Mouse (Mus musculus) embryonic facial prominence, embryonic 12.5 days (tissue): ENCODE results near the gene Shank2. TPM values are rescaled to one million over a fixed set of nuclear protein-coding genes. Genes with fewer than 3 reads are reported as not detected.

ENCODE experiments used
- ATAC-seq: fragments of 200-750 bp; cut with Nextera tagmentation; 2 replicates; pipeline ENCODE4 v1.8.0; 2017; ENCODE audit not compliant: insufficient number of reproducible peaks, insufficient read depth, low FRiP score, low TSS enrichment
- H3K27ac ChIP-seq: fragments of 300-500 bp; sonication (generic); 2 replicates; pipeline ENCODE4 v1.5.1; 2016; ENCODE audit warnings: mild to moderate bottlenecking
- H3K27me3 ChIP-seq: fragments of 300-500 bp; sonication (generic); 2 replicates; pipeline ENCODE4 v1.6.1; 2016; ENCODE audit warnings: mild to moderate bottlenecking, moderate library complexity
- H3K36me3 ChIP-seq: fragments of 300-500 bp; sonication (generic); 2 replicates; pipeline ENCODE4 v1.6.1; 2016; ENCODE audit warnings: mild to moderate bottlenecking
- H3K4me1 ChIP-seq: fragments of 300-500 bp; sonication (generic); 2 replicates; pipeline ENCODE4 v1.6.1; 2016
- H3K4me2 ChIP-seq: fragments of 300-500 bp; sonication (generic); replicated peaks from 2 replicates; pipeline ENCODE4 v1.6.1; 2016; ENCODE audit warnings: mild to moderate bottlenecking, moderate library complexity
- H3K4me3 ChIP-seq: fragments of 300-500 bp; sonication (generic); 2 replicates; pipeline ENCODE4 v1.5.1; 2016; ENCODE audit warnings: mild to moderate bottlenecking
- H3K9ac ChIP-seq: fragments of 300-500 bp; sonication (generic); 2 replicates; pipeline ENCODE4 v1.6.1; 2016; ENCODE audit warnings: mild to moderate bottlenecking, moderate library complexity
- H3K9me3 ChIP-seq: fragments of 300-500 bp; sonication (generic); 2 replicates; pipeline ENCODE4 v1.6.1; 2016; ENCODE audit warnings: mild to moderate bottlenecking, moderate library complexity
- WGBS: fragments of 180-500 bp; shearing (Covaris S2); methylation state at CpG from one replicate; pipeline ENCODE4 v1.1.7; 2016; 5-methylcytosine and 5-hydroxymethylcytosine counted together
- polyA plus RNA-seq: library from polyadenylated mRNA; unstranded; fragments of >200 nt; fragmentation: Nextera tagmentation; extraction: Ambion mirVana; gene quantifications from 2 replicates; pipeline ENCODE4 v1.2.1, GENCODE M21; 2016

Shank2 gene
- polyA plus RNA-seq, 1 experiment from 2014 or later, result 1.00 TPM

DNA sequence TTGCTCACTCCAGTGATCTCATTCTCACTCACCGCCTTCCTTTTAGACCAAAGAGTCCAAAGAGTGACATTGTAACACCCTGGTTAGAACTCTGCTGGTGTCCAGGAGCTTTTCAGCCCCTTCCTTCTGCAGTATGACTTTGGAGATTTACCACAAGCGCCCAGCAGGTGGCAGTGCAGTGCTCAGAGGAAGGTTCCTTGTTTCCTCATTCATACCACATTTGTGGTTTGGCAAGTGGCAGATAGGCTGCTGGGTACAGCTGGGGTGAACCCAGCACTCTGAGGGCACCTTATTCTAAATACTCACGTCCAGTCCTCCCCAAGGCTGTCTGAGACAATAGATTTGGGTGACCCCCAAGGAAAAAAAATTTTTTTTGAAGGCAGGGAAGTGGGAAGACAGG lies 73.0 kb downstream of the Shank2 start:
- 23% methylated on average over 3 of the region's 3 CpGs for WGBS
- Histone ChIP-seq H3K27ac (no peak overlapping the region), H3K4me2 (no peak overlapping the region)

GRCm38 (mm10) chr7:144078661-144079060 lies 76.9 kb downstream of the Shank2 start:
- no peaks in the 10 kb centered on the region for H3K27me3 ChIP-seq
- no peak overlapping the region for H3K4me2 ChIP-seq
- no peaks in the 10 kb centered on the region for H3K36me3 ChIP-seq
- 68% methylated on average over 1 of the region's 1 CpGs for WGBS
- no peak overlapping the region for H3K27ac ChIP-seq
- no peak overlapping the region for H3K4me3 ChIP-seq
- no peak overlapping the region for H3K9ac ChIP-seq
- no peaks in the 10 kb centered on the region for H3K4me1 ChIP-seq
- H3K9me3 ChIP-seq, result 0 out of 2 replicates have a peak, but pooled peaks cover 3% of the 10 kb centered on the region
- no peak for ATAC-seq

More for the DNA sequence above, 73.0 kb downstream of the Shank2 start:
- ATAC-seq, result no peak
- Histone ChIP-seq H3K4me3 (no peak overlapping the region), H3K9ac (no peak overlapping the region), H3K9me3 (no peaks in the 10 kb centered on the region), H3K36me3 (no peaks in the 10 kb centered on the region), H3K4me1 (no peaks in the 10 kb centered on the region), H3K27me3 (no peaks in the 10 kb centered on the region)

GRCm38 (mm10) chr7:144079861-144080260 lies 78.1 kb downstream of the Shank2 start:
- no peak for ATAC-seq
- Histone ChIP-seq H3K4me3 (no peak overlapping the region), H3K9me3 (0 out of 2 replicates have a peak, but pooled peaks cover 3% of the 10 kb centered on the region), H3K4me2 (no peak overlapping the region), H3K36me3 (no peaks in the 10 kb centered on the region), H3K9ac (no peak overlapping the region), H3K4me1 (no peaks in the 10 kb centered on the region), H3K27ac (no peak overlapping the region), H3K27me3 (no peaks in the 10 kb centered on the region)
- whole genome bisulfite sequencing, result 100% methylated on average over 1 of the region's 1 CpGs

DNA sequence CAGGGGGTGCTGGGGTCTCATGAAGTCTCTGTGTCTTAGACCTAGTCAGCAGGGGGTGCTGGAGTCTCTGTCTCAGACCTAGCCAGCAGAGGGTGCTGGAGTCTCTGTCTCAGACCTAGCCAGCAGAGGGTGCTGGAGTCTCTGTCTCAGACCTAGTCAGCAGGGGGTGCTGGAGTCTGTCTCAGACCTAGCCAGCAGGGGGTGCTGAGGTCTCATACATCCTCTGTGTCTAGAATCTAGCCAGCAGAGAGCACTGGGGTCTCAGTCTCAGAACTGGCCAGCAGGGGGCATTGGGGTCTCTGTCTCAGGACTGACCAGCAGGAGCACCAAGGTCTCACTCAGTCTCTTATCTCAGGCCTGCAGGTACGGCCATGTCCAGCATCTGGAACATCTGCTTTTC lies 79.7 kb downstream of the Shank2 start:
- no peak for ATAC-seq
- no peak overlapping the region for H3K4me3 ChIP-seq
- no peaks in the 10 kb centered on the region for H3K4me1 ChIP-seq
- no peak overlapping the region for H3K4me2 ChIP-seq
- no peak overlapping the region for H3K9ac ChIP-seq
- no peaks in the 10 kb centered on the region for H3K36me3 ChIP-seq
- WGBS, result 93% methylated on average over 1 of the region's 1 CpGs
- H3K9me3 ChIP-seq, result 0 out of 2 replicates have a peak, but pooled peaks cover 3% of the 10 kb centered on the region
- no peaks in the 10 kb centered on the region for H3K27me3 ChIP-seq
- no peak overlapping the region for H3K27ac ChIP-seq

DNA sequence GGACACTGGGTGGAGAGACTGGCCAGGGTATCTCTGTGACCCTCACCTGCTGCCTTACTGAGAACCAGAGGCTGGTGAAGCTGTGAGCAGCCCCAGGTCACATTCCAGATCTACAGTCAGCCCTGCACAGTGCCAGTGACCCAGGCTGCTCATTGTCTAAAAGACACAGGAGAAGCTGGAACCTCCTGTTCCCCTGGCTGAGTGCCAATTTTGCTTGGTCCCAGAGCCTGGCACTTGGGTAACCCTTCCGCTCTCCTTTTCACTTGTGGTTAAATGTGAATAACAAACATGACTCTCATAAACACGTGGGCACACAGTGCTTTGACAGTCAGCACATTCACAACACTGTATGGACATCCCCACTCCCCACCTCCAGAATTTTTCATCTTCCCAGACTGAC lies 80.2 kb downstream of the Shank2 start:
- ATAC-seq, result no peak
- H3K9me3 ChIP-seq, result 0 out of 2 replicates have a peak, but pooled peaks cover 3% of the 10 kb centered on the region
- H3K36me3 ChIP-seq, result no peaks in the 10 kb centered on the region
- 94% methylated on average over 2 of the region's 2 CpGs for WGBS
- H3K9ac ChIP-seq, result no peak overlapping the region
- no peak overlapping the region for H3K27ac ChIP-seq
- no peaks in the 10 kb centered on the region for H3K27me3 ChIP-seq
- no peak overlapping the region for H3K4me3 ChIP-seq
- no peaks in the 10 kb centered on the region for H3K4me1 ChIP-seq
- H3K4me2 ChIP-seq, result no peak overlapping the region

DNA sequence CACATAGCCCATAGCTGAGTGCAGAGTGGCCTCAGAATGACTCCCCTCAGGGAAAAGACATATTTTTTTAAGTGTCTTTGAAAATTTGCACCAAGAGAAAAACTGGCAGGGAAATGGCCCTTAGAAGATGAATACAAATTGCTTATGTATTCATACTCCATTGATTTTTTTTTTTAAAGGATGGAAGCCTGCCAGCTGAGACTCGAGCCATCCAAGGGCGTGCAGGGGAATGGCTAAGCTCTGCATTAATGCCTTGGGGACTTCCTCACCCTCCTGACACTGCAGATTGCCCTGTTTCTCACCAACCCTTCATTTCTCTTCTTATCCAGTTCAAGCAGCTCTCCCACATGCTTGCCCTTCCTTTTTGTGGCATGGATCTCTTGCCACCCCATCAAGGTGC lies 85.5 kb downstream of the Shank2 start:
- Histone ChIP-seq H3K4me2 (no peak overlapping the region), H3K27me3 (no peaks in the 10 kb centered on the region), H3K36me3 (no peaks in the 10 kb centered on the region), H3K9ac (no peak overlapping the region), H3K9me3 (0 out of 2 replicates have a peak, but pooled peaks cover 3% of the 10 kb centered on the region), H3K4me1 (no peaks in the 10 kb centered on the region), H3K4me3 (no peak overlapping the region), H3K27ac (no peak overlapping the region)
- WGBS, result 71% methylated on average over 2 of the region's 2 CpGs
- no peak for ATAC-seq

GRCm38 (mm10) chr7:144094132-144094531 lies 92.4 kb downstream of the Shank2 start:
- no peak for ATAC-seq
- Histone ChIP-seq H3K36me3 (no peaks in the 10 kb centered on the region), H3K4me3 (no peak overlapping the region), H3K9ac (no peak overlapping the region), H3K27me3 (no peaks in the 10 kb centered on the region), H3K4me1 (no peaks in the 10 kb centered on the region), H3K9me3 (no peaks in the 10 kb centered on the region), H3K27ac (no peak overlapping the region), H3K4me2 (no peak overlapping the region)
- 86% methylated on average over 12 of the region's 12 CpGs for WGBS

DNA sequence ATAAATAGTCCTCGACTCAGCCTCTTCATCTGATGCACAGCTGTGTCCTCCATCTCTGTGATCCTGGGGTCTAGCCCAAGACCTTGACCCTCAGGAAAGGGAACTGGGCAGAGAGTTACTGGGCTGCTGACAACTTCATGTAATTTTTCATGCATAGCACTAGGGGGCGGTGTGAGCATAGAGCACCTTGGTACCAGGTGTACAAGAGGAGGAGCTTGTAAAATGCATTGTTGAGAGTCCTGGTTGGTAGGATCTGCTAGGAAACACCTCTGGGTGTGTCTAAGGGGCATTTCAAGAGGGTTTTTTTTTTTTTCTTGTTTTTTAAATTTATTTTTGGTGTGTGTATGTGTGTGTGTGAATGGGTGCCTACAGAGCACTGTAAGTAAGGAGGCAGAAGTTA lies 95.6 kb downstream of the Shank2 start:
- 14% methylated on average over 2 of the region's 2 CpGs for WGBS
- Histone ChIP-seq H3K4me3 (no peak overlapping the region), H3K9ac (no peak overlapping the region), H3K36me3 (no peaks in the 10 kb centered on the region), H3K27ac (no peak overlapping the region), H3K4me2 (no peak overlapping the region), H3K27me3 (no peaks in the 10 kb centered on the region), H3K9me3 (no peaks in the 10 kb centered on the region), H3K4me1 (no peaks in the 10 kb centered on the region)
- no peak for ATAC-seq

DNA sequence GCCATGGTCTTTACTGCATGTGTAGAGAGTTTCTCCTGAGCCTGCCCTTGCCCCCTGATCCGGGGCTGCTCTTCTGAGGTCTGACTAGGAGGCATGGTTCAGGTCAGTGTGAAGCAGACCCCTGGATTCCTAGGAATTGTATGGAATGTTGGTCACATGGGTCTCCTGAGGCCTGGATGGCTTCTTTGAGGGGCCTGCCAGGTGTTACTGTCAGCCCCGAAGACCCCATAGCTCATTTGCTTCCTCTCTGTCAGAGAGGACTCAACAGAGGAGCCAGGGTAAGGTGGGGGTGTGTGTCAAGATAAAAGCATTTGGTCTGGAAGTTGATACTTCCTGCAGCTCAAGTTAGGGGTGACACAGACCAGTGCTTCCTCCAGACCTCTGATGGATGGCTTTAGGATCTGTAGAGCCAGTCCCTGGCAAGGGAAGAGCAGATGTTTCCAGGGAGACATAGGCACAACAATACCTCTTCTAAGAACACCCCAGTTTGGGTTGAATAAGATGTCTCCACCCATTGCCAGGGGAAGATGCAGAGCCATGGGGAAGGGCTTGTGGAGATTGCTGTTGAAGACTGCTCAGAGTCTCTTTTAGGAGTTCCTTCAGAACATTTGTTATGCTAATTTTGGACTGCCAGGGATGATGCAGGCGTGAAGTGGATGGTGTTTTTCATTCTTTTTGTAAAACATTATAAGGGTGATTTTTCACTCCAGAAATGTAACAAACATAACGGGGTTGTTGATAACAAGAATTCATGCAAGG lies 100.7 kb downstream of the Shank2 start:
- Histone ChIP-seq H3K9ac (no peak overlapping the region), H3K36me3 (no peaks in the 10 kb centered on the region), H3K4me2 (no peak overlapping the region), H3K9me3 (no peaks in the 10 kb centered on the region), H3K27ac (no peak overlapping the region), H3K4me3 (no peak overlapping the region), H3K4me1 (no peaks in the 10 kb centered on the region), H3K27me3 (no peaks in the 10 kb centered on the region)
- no peak for ATAC-seq
- 58% methylated on average over 4 of the region's 4 CpGs for WGBS

- Histone ChIP-seq H3K4me1 (no peaks in the 10 kb centered on the region; the same call in 1 of the 2 replicates), H3K9ac (no peak overlapping the region), H3K9me3 (no peaks in the 10 kb centered on the region), H3K27ac (no peak overlapping the region), H3K27me3 (no peaks in the 10 kb centered on the region), H3K4me2 (no peak overlapping the region), H3K4me3 (no peak overlapping the region), H3K36me3 (no peaks in the 10 kb centered on the region)
- ATAC-seq, result no peak
- 45% methylated on average over 1 of the region's 1 CpGs for WGBS
Observed at GRCm38 (mm10) chr7:144105952-144106351, 104.2 kb downstream of the Shank2 start.

GRCm38 (mm10) chr7:144106352-144107011 lies 104.8 kb downstream of the Shank2 start:
- Histone ChIP-seq H3K4me2 (no peak overlapping the region), H3K36me3 (no peaks in the 10 kb centered on the region), H3K9me3 (no peaks in the 10 kb centered on the region), H3K4me3 (no peak overlapping the region), H3K27ac (no peak overlapping the region), H3K9ac (no peak overlapping the region), H3K27me3 (no peaks in the 10 kb centered on the region), H3K4me1 (no peaks in the 10 kb centered on the region; the same call in 1 of the 2 replicates)
- WGBS, result 34% methylated on average over 9 of the region's 9 CpGs
- ATAC-seq, result no peak

DNA sequence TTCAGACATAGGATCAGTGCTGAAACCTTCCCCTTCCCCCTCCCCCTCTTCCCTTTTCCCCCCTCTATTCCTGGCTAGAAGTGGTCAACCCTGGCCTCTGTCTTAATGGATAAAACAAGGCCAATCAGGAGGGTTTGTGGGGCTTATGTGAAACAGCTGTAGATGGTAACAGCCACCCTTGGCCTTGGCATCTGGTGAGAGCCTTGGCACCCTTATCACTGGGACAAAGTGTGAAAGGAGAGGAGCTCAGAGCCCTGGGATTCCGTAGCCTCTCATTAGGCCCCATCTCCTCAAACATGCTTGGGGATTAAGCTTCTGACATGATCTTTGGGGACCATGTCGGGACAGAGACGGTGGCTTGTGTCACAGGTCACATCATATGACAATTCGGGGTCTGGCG lies 106.4 kb downstream of the Shank2 start:
- H3K27me3 ChIP-seq, result no peaks in the 10 kb centered on the region
- H3K4me2 ChIP-seq, result no peak overlapping the region
- H3K9ac ChIP-seq, result no peak overlapping the region
- no peak for ATAC-seq
- no peak overlapping the region for H3K4me3 ChIP-seq
- no peaks in the 10 kb centered on the region; the same call in 1 of the 2 replicates for H3K4me1 ChIP-seq
- no peak overlapping the region for H3K27ac ChIP-seq
- no peaks in the 10 kb centered on the region for H3K9me3 ChIP-seq
- H3K36me3 ChIP-seq, result no peaks in the 10 kb centered on the region
- WGBS, result 84% methylated on average over 5 of the region's 5 CpGs
